Mouse (Mus musculus): Measurements from ENCODE around the gene B130006D01Rik. TPM values are rescaled to one million over a fixed set of nuclear protein-coding genes. Genes with fewer than 3 reads are reported as not detected.

The B130006D01Rik gene
- polyA plus RNA-seq (2017; shearing (Covaris generic)) = 0.59 TPM

GRCm38 (mm10) chr11:95723287-95723686 is at the start of gene B130006D01Rik:
TSS of gene B130006D01Rik (plus strand) at chr11:95723587.

GRCm38 (mm10) chr11:95712563-95713224 is 10.7 kb upstream of the B130006D01Rik start, which contains the start of gene Zfp652:
TSS of gene Zfp652 (plus strand) at chr11:95712673.

Other genes starting within 250 kb of the B130006D01Rik start
- not detected for gene Nxph3, start 209.0 kb upstream of the B130006D01Rik start, polyA plus RNA-seq (2017; shearing (Covaris generic))
- not detected for gene Ngfr, start 135.9 kb upstream of the B130006D01Rik start, polyA plus RNA-seq (2017; shearing (Covaris generic))
- 55.4 TPM for gene Phb, start 56.6 kb upstream of the B130006D01Rik start, polyA plus RNA-seq (2017; shearing (Covaris generic))
- gene Zfp652, start 10.9 kb upstream of the B130006D01Rik start, polyA plus RNA-seq (2017; shearing (Covaris generic)) = 28.0 TPM
- gene Phospho1, start 100.9 kb downstream of the B130006D01Rik start, polyA plus RNA-seq (2017; shearing (Covaris generic)) = not detected
- gene Gngt2, start 113.6 kb downstream of the B130006D01Rik start, polyA plus RNA-seq (2017; shearing (Covaris generic)) = 6.2 TPM
- gene Abi3, start 118.9 kb downstream of the B130006D01Rik start, polyA plus RNA-seq (2017; shearing (Covaris generic)) = 10.4 TPM
- not detected for gene B4galnt2, start 191.3 kb downstream of the B130006D01Rik start, polyA plus RNA-seq (2017; shearing (Covaris generic))

All from effector memory CD4-positive, alpha-beta T cell, adult 5 months (primary cell).